Mouse (Mus musculus): Measurements from ENCODE around the gene Gm11444.

DNA sequence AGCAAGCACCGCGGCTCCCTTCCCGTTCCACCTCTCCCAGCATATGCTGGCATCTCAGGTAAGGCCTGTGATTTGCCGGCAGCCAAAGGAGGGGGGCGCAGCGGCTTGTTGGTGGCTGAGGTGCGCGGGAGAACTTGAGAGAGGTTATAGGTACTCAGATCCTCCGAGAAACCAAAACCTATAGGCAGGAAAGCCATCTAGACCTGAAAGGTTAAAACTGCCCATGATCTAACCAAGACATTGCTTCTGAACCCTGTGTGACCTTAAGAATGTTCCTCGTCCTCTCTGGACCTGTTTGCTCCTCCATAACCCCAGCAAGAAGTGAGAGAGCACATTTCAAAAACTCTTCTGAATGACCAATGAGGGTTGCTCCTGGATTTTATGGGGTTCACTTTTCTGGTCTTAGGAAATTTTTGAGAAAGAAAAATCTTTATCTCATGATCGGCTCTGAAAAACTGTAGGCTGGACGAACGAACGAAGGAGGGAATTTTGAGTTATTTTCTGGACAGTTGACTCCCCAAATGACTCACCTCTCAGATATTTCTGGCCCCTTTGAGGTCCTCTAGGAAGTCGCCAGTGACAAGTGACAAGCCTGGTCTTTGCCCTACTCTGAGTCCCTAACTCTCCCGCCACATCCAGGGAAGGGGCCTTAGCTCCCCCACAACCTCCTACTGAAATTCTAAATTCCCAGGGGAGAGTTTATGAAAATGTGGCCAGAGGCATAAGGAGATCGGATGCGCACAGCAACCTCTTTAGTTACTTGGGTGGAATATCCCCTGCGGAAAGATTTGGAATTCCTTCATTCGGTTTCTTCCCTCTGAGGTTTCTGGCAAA lies 11.5 kb downstream of the Gm11444 start:
- TF ChIP-seq CTCF (IDR thresholded peaks at IDR 0.05; ENCODE audit: low read depth, low read length) (no peak), POLR2A (IDR thresholded peaks at IDR 0.05; ENCODE audit: extremely low read depth, insufficient read depth, low read length) (no peak)

Measured in liver, adult 2 months (tissue).